Mouse (Mus musculus): ENCODE measurements around the gene Lgals3bp. TPM values are rescaled to one million over a fixed set of nuclear protein-coding genes. Genes with fewer than 3 reads are reported as not detected.

Lgals3bp gene
- polyA plus RNA-seq (2015; fragmentation: Nextera tagmentation; extraction: Ambion mirVana) = 7.3 and 10.4 TPM in 2 replicates

- Histone ChIP-seq H3K4me2 (ENCODE audit: low read depth, low read length) (no peak within 1 kb of the TSS), H3K9ac (ENCODE audit: low read length) (peak within 1 kb of the TSS; percentile 44; the same call in 1 of the 2 replicates), H3K36me3 (ENCODE audit: control insufficient read depth, insufficient read depth, low read length) (no peaks in the 10 kb centered on the region), H3K27ac (ENCODE audit: low read length) (peak within 1 kb of the TSS; percentile 38; the same call in 1 of the 2 replicates), H3K4me3 (ENCODE audit: low read length) (no peak within 1 kb of the TSS), H3K4me1 (replicated peaks; ENCODE audit: control insufficient read depth, insufficient read depth, low read length) (peaks cover 12% of the 10 kb centered on the region), H3K27me3 (ENCODE audit: control insufficient read depth, insufficient read depth, low read depth, low read length) (no peaks in the 10 kb centered on the region), H3K9me3 (ENCODE audit: control insufficient read depth, low read length) (no peaks in the 10 kb centered on the region)
- peak; percentile 49 for ATAC-seq (ENCODE audit: low read depth)
- WGBS = 40% methylated on average over 7 of the region's 7 CpGs
Measured at GRCm38 (mm10) chr11:118401760-118402280, at the start of gene Lgals3bp. Gene Lgals3bp, minus strand, starts transcription at chr11:118402092.

- 73% methylated on average over 6 of the region's 6 CpGs for WGBS
Measured at GRCm38 (mm10) chr11:118451211-118451610, 49.3 kb upstream of the Lgals3bp start.

GRCm38 (mm10) chr11:118448385-118448784 lies 46.5 kb upstream of the Lgals3bp start:
- Histone ChIP-seq H3K4me3 (ENCODE audit: low read length) (no peak overlapping the region), H3K27me3 (ENCODE audit: control insufficient read depth, insufficient read depth, low read depth, low read length) (no peaks in the 10 kb centered on the region), H3K9me3 (ENCODE audit: control insufficient read depth, low read length) (no peaks in the 10 kb centered on the region), H3K4me1 (replicated peaks; ENCODE audit: control insufficient read depth, insufficient read depth, low read length) (no peaks in the 10 kb centered on the region), H3K36me3 (ENCODE audit: control insufficient read depth, insufficient read depth, low read length) (no peaks in the 10 kb centered on the region), H3K9ac (ENCODE audit: low read length) (no peak overlapping the region), H3K27ac (ENCODE audit: low read length) (no peak overlapping the region), H3K4me2 (ENCODE audit: low read depth, low read length) (no peak overlapping the region)
- 75% methylated on average over 8 of the region's 8 CpGs for WGBS
- no peak for ATAC-seq (ENCODE audit: low read depth)

More at GRCm38 (mm10) chr11:118451211-118451610, 49.3 kb upstream of the Lgals3bp start:
- H3K4me2 ChIP-seq (ENCODE audit: low read depth, low read length) = no peak overlapping the region
- no peaks in the 10 kb centered on the region for H3K27me3 ChIP-seq (ENCODE audit: control insufficient read depth, insufficient read depth, low read depth, low read length)
- H3K36me3 ChIP-seq (ENCODE audit: control insufficient read depth, insufficient read depth, low read length) = no peaks in the 10 kb centered on the region
- H3K4me3 ChIP-seq (ENCODE audit: low read length) = no peak overlapping the region
- no peak overlapping the region for H3K9ac ChIP-seq (ENCODE audit: low read length)
- no peak overlapping the region for H3K27ac ChIP-seq (ENCODE audit: low read length)
- no peaks in the 10 kb centered on the region for H3K4me1 ChIP-seq (replicated peaks; ENCODE audit: control insufficient read depth, insufficient read depth, low read length)
- no peak for ATAC-seq (ENCODE audit: low read depth)
- H3K9me3 ChIP-seq (ENCODE audit: control insufficient read depth, low read length) = no peaks in the 10 kb centered on the region

- no peak for ATAC-seq (ENCODE audit: low read depth)
Measured at GRCm38 (mm10) chr11:118447346-118447745, 45.5 kb upstream of the Lgals3bp start.

GRCm38 (mm10) chr11:118445843-118446242 lies 44.0 kb upstream of the Lgals3bp start:
- Histone ChIP-seq H3K4me3 (ENCODE audit: low read length) (no peak overlapping the region), H3K4me1 (replicated peaks; ENCODE audit: control insufficient read depth, insufficient read depth, low read length) (no peaks in the 10 kb centered on the region; the same call in 1 of the 2 replicates), H3K36me3 (ENCODE audit: control insufficient read depth, insufficient read depth, low read length) (no peaks in the 10 kb centered on the region), H3K27me3 (ENCODE audit: control insufficient read depth, insufficient read depth, low read depth, low read length) (no peaks in the 10 kb centered on the region), H3K4me2 (ENCODE audit: low read depth, low read length) (no peak overlapping the region), H3K27ac (ENCODE audit: low read length) (no peak overlapping the region), H3K9ac (ENCODE audit: low read length) (no peak overlapping the region), H3K9me3 (ENCODE audit: control insufficient read depth, low read length) (no peaks in the 10 kb centered on the region)
- 2% methylated on average over 3 of the region's 3 CpGs for WGBS
- peak; percentile 53 for ATAC-seq (ENCODE audit: low read depth)

More at GRCm38 (mm10) chr11:118447346-118447745, 45.5 kb upstream of the Lgals3bp start:
- Histone ChIP-seq H3K27ac (ENCODE audit: low read length) (no peak overlapping the region), H3K27me3 (ENCODE audit: control insufficient read depth, insufficient read depth, low read depth, low read length) (no peaks in the 10 kb centered on the region), H3K4me2 (ENCODE audit: low read depth, low read length) (no peak overlapping the region), H3K36me3 (ENCODE audit: control insufficient read depth, insufficient read depth, low read length) (no peaks in the 10 kb centered on the region), H3K4me3 (ENCODE audit: low read length) (no peak overlapping the region), H3K9me3 (ENCODE audit: control insufficient read depth, low read length) (no peaks in the 10 kb centered on the region), H3K4me1 (replicated peaks; ENCODE audit: control insufficient read depth, insufficient read depth, low read length) (no peaks in the 10 kb centered on the region; the same call in 1 of the 2 replicates), H3K9ac (ENCODE audit: low read length) (no peak overlapping the region)
- WGBS = 59% methylated on average over 4 of the region's 4 CpGs

- Histone ChIP-seq H3K9me3 (ENCODE audit: control insufficient read depth, low read length) (no peaks in the 10 kb centered on the region), H3K27ac (ENCODE audit: low read length) (no peak overlapping the region), H3K4me2 (ENCODE audit: low read depth, low read length) (no peak overlapping the region), H3K9ac (ENCODE audit: low read length) (no peak overlapping the region), H3K36me3 (ENCODE audit: control insufficient read depth, insufficient read depth, low read length) (no peaks in the 10 kb centered on the region), H3K4me1 (replicated peaks; ENCODE audit: control insufficient read depth, insufficient read depth, low read length) (peaks cover 10% of the 10 kb centered on the region), H3K27me3 (ENCODE audit: control insufficient read depth, insufficient read depth, low read depth, low read length) (no peaks in the 10 kb centered on the region), H3K4me3 (ENCODE audit: low read length) (no peak overlapping the region)
- WGBS = 32% methylated on average over 11 of the region's 11 CpGs
- peak; percentile 67; the same call in 1 of the 2 replicates for ATAC-seq (ENCODE audit: low read depth)
Measured at GRCm38 (mm10) chr11:118443201-118443970, 41.5 kb upstream of the Lgals3bp start.

GRCm38 (mm10) chr11:118442691-118443090 lies 40.8 kb upstream of the Lgals3bp start:
- Histone ChIP-seq H3K4me1 (replicated peaks; ENCODE audit: control insufficient read depth, insufficient read depth, low read length) (peaks cover 10% of the 10 kb centered on the region), H3K36me3 (ENCODE audit: control insufficient read depth, insufficient read depth, low read length) (no peaks in the 10 kb centered on the region), H3K4me3 (ENCODE audit: low read length) (no peak overlapping the region), H3K4me2 (ENCODE audit: low read depth, low read length) (no peak overlapping the region), H3K27me3 (ENCODE audit: control insufficient read depth, insufficient read depth, low read depth, low read length) (no peaks in the 10 kb centered on the region), H3K9ac (ENCODE audit: low read length) (no peak overlapping the region), H3K27ac (ENCODE audit: low read length) (no peak overlapping the region), H3K9me3 (ENCODE audit: control insufficient read depth, low read length) (no peaks in the 10 kb centered on the region)
- peak; percentile 15; the same call in 1 of the 2 replicates for ATAC-seq (ENCODE audit: low read depth)
- WGBS = 42% methylated on average over 13 of the region's 13 CpGs

GRCm38 (mm10) chr11:118438665-118439414 lies 36.9 kb upstream of the Lgals3bp start:
- no peak overlapping the region for H3K4me3 ChIP-seq (ENCODE audit: low read length)
- no peak overlapping the region for H3K4me2 ChIP-seq (ENCODE audit: low read depth, low read length)
- WGBS = 30% methylated on average over 11 of the region's 11 CpGs
- ATAC-seq (ENCODE audit: low read depth) = peak; percentile 62
- H3K36me3 ChIP-seq (ENCODE audit: control insufficient read depth, insufficient read depth, low read length) = no peaks in the 10 kb centered on the region
- peaks cover 19% of the 10 kb centered on the region for H3K4me1 ChIP-seq (replicated peaks; ENCODE audit: control insufficient read depth, insufficient read depth, low read length)
- H3K9me3 ChIP-seq (ENCODE audit: control insufficient read depth, low read length) = no peaks in the 10 kb centered on the region
- H3K9ac ChIP-seq (ENCODE audit: low read length) = 0 out of 2 replicates have a peak overlapping the region, but pooled peaks have one; percentile 21
- H3K27me3 ChIP-seq (ENCODE audit: control insufficient read depth, insufficient read depth, low read depth, low read length) = no peaks in the 10 kb centered on the region
- H3K27ac ChIP-seq (ENCODE audit: low read length) = peak overlapping the region; percentile 65

- H3K4me1 ChIP-seq (replicated peaks; ENCODE audit: control insufficient read depth, insufficient read depth, low read length) = peaks cover 22% of the 10 kb centered on the region
- no peak for ATAC-seq (ENCODE audit: low read depth)
- 27% methylated on average over 6 of the region's 6 CpGs for WGBS
Measured at GRCm38 (mm10) chr11:118436471-118436935, 34.6 kb upstream of the Lgals3bp start.

More at GRCm38 (mm10) chr11:118436471-118436935, 34.6 kb upstream of the Lgals3bp start:
- H3K27ac ChIP-seq (ENCODE audit: low read length) = no peak overlapping the region
- no peaks in the 10 kb centered on the region for H3K9me3 ChIP-seq (ENCODE audit: control insufficient read depth, low read length)
- no peak overlapping the region for H3K9ac ChIP-seq (ENCODE audit: low read length)
- no peaks in the 10 kb centered on the region for H3K36me3 ChIP-seq (ENCODE audit: control insufficient read depth, insufficient read depth, low read length)
- no peak overlapping the region for H3K4me2 ChIP-seq (ENCODE audit: low read depth, low read length)
- H3K4me3 ChIP-seq (ENCODE audit: low read length) = no peak overlapping the region
- no peaks in the 10 kb centered on the region for H3K27me3 ChIP-seq (ENCODE audit: control insufficient read depth, insufficient read depth, low read depth, low read length)

Measured in lung, embryonic 16.5 days (tissue).